Mouse (Mus musculus): ENCODE data around the gene Hsp90aa1.
A peak's percentile ranks its signal among the peaks of the same experiment; 100 is the strongest.
"Not testable (repeated sequence)": the region's sequence is repeated elsewhere in the genome, so short reads cannot be mapped to it uniquely, and the experiment has no call there.

Gene Hsp90aa1

GRCm38 (mm10) chr12:110702556-110702955 lies at the start of gene Hsp90aa1:
Hsp90aa1 (minus strand) TSS chr12:110702728.
- no peak for DNase-seq (ENCODE audit: low spot score)

GRCm38 (mm10) chr12:110750770-110751439 lies 48.4 kb upstream of the Hsp90aa1 start:
- DNase-seq (ENCODE audit: low spot score) = no peak

- DNase-seq (ENCODE audit: low spot score) = no peak
Observed at GRCm38 (mm10) chr12:110738158-110738921, 35.8 kb upstream of the Hsp90aa1 start.

GRCm38 (mm10) chr12:110737170-110738157 lies 34.9 kb upstream of the Hsp90aa1 start, which contains the start of gene Wdr20:
Wdr20 (plus strand) TSS chr12:110737944.
- DNase-seq (ENCODE audit: low spot score) = peak; percentile 100

GRCm38 (mm10) chr12:110736641-110737040 lies 34.1 kb upstream of the Hsp90aa1 start:
- no peak for DNase-seq (ENCODE audit: low spot score)

GRCm38 (mm10) chr12:110733254-110733653 lies 30.7 kb upstream of the Hsp90aa1 start:
- not testable (repeated sequence) for DNase-seq (ENCODE audit: low spot score)

- no peak for DNase-seq (ENCODE audit: low spot score)
Observed at GRCm38 (mm10) chr12:110726428-110726827, 23.9 kb upstream of the Hsp90aa1 start.

- DNase-seq (ENCODE audit: low spot score) = no peak
Observed at GRCm38 (mm10) chr12:110725489-110725888, 23.0 kb upstream of the Hsp90aa1 start.

GRCm38 (mm10) chr12:110725051-110725450 lies 22.5 kb upstream of the Hsp90aa1 start:
- no peak for DNase-seq (ENCODE audit: low spot score)

GRCm38 (mm10) chr12:110716004-110716403 lies 13.5 kb upstream of the Hsp90aa1 start:
- no peak for DNase-seq (ENCODE audit: low spot score)

- DNase-seq (ENCODE audit: low spot score) = no peak
Observed at GRCm38 (mm10) chr12:110714215-110714614, 11.7 kb upstream of the Hsp90aa1 start.

GRCm38 (mm10) chr12:110713784-110714183 lies 11.3 kb upstream of the Hsp90aa1 start:
- DNase-seq (ENCODE audit: low spot score) = no peak

GRCm38 (mm10) chr12:110711270-110711669 lies 8.7 kb upstream of the Hsp90aa1 start:
- no peak for DNase-seq (ENCODE audit: low spot score)

GRCm38 (mm10) chr12:110707451-110707850 lies 4.9 kb upstream of the Hsp90aa1 start:
- no peak for DNase-seq (ENCODE audit: low spot score)

GRCm38 (mm10) chr12:110706337-110707231 lies 4.1 kb upstream of the Hsp90aa1 start:
- peak; percentile 55 for DNase-seq (ENCODE audit: low spot score)

GRCm38 (mm10) chr12:110705419-110705818 lies 2.9 kb upstream of the Hsp90aa1 start:
- DNase-seq (ENCODE audit: low spot score) = not testable (repeated sequence)

GRCm38 (mm10) chr12:110703682-110704081 lies 1.2 kb upstream of the Hsp90aa1 start:
- no peak for DNase-seq (ENCODE audit: low spot score)

GRCm38 (mm10) chr12:110703008-110703471 lies 512 bp upstream of the Hsp90aa1 start:
- peak; percentile 82 for DNase-seq (ENCODE audit: low spot score)

- not testable (repeated sequence) for DNase-seq (ENCODE audit: low spot score)
Observed at GRCm38 (mm10) chr12:110701363-110701762, 1.2 kb downstream of the Hsp90aa1 start.

- no peak for DNase-seq (ENCODE audit: low spot score)
Observed at GRCm38 (mm10) chr12:110700730-110701129, 1.8 kb downstream of the Hsp90aa1 start.

GRCm38 (mm10) chr12:110699171-110699547 lies 3.4 kb downstream of the Hsp90aa1 start:
- no peak for DNase-seq (ENCODE audit: low spot score)

Data from ovary, postnatal 36 days (tissue).